Mouse (Mus musculus): ENCODE measurements around the gene Map1a. TPM values are rescaled to one million over a fixed set of nuclear protein-coding genes. Genes with fewer than 3 reads are reported as not detected.

Gene Map1a
- total RNA-seq (2021) = 1 to 10 TPM; 3.5 to 3.8 TPM
- long read RNA-seq, experiment 1 = 0 reads
- long read RNA-seq, experiment 2 = 0 reads

GRCm38 (mm10) chr2:121288901-121289729, at the start of gene Map1a:
Gene Map1a, plus strand, starts transcription at chr2:121289600.
- peak; percentile 93 to 94 for DNase-seq

GRCm38 (mm10) chr2:121244099-121244498, 45.3 kb upstream of the Map1a start:
- DNase-seq = no peak

- peak in 1 of 2 experiments; percentile 4 for DNase-seq
Observed at GRCm38 (mm10) chr2:121249758-121250157, 39.6 kb upstream of the Map1a start.

- DNase-seq = no peak
Observed at GRCm38 (mm10) chr2:121268446-121268845, 21.0 kb upstream of the Map1a start.

- DNase-seq = no peak
Observed at GRCm38 (mm10) chr2:121270521-121271235, 18.7 kb upstream of the Map1a start.

GRCm38 (mm10) chr2:121271236-121271927, 18.0 kb upstream of the Map1a start, which contains the start of gene Trp53bp1:
Gene Trp53bp1, minus strand, starts transcription at chr2:121271407.
- peak; percentile 98 to 99 for DNase-seq

- no peak for DNase-seq
Observed at GRCm38 (mm10) chr2:121271928-121272516, 17.4 kb upstream of the Map1a start.

- DNase-seq = no peak
Observed at GRCm38 (mm10) chr2:121287850-121288249, 1.6 kb upstream of the Map1a start.

- no peak for DNase-seq
Observed at GRCm38 (mm10) chr2:121289730-121290540, 535 bp downstream of the Map1a start.

- no peak for DNase-seq
Observed at GRCm38 (mm10) chr2:121292316-121293013, 3.1 kb downstream of the Map1a start.

GRCm38 (mm10) chr2:121294182-121294581, 4.8 kb downstream of the Map1a start:
- peak; percentile 78 to 83 for DNase-seq

- peak; percentile 63 to 64 for DNase-seq
Observed at GRCm38 (mm10) chr2:121294753-121295607, 5.6 kb downstream of the Map1a start.

GRCm38 (mm10) chr2:121295608-121296571, 6.5 kb downstream of the Map1a start:
- DNase-seq = peak; percentile 29 to 50

- no peak for DNase-seq
Observed at GRCm38 (mm10) chr2:121296754-121297231, 7.4 kb downstream of the Map1a start.

GRCm38 (mm10) chr2:121297701-121298100, 8.3 kb downstream of the Map1a start:
- DNase-seq = no peak

GRCm38 (mm10) chr2:121298131-121298530, 8.7 kb downstream of the Map1a start:
- no peak for DNase-seq

- DNase-seq = no peak
Observed at GRCm38 (mm10) chr2:121299471-121299870, 10.1 kb downstream of the Map1a start.

GRCm38 (mm10) chr2:121300036-121300435, 10.6 kb downstream of the Map1a start:
- DNase-seq = no peak

All from heart, adult 18-20 months (tissue).